Mouse (Mus musculus): ENCODE data around the gene Abca6. TPM values are rescaled to one million over a fixed set of nuclear protein-coding genes. Genes with fewer than 3 reads are reported as not detected.

Abca6 gene
- total RNA-seq (2023): 10.1 TPM

GRCm38 (mm10) chr11:110251534-110251933 lies at the start of gene Abca6:
Gene Abca6, minus strand, starts transcription at chr11:110251776.

GRCm38 (mm10) chr11:110167459-110168251 lies 83.9 kb downstream of the Abca6 start, which contains the start of gene Abca9:
Gene Abca9, minus strand, starts transcription at chr11:110168196.

Other genes with a start within 250 kb of the Abca6 start
- gene Abca8a, start 155.8 kb downstream of the Abca6 start, total RNA-seq (2023): not detected
- gene Abca9, start 83.6 kb downstream of the Abca6 start, total RNA-seq (2023): 0.68 TPM
- 1.5 TPM for gene Abca5, start 85.9 kb upstream of the Abca6 start, total RNA-seq (2023)
- gene Map2k6, start 147.3 kb upstream of the Abca6 start, total RNA-seq (2023): 20.7 TPM

Measured in CD4-positive naive resting alpha-beta T cell, adult 57 days (primary cell).